ENCODE assay signal across 11 mouse cellular contexts in genomic region chr15:5239361-5239760, GRCm38 (mm10). TPM values are rescaled to one million over a fixed set of nuclear protein-coding genes. Genes with fewer than 3 reads are reported as not detected.
DNase-seq lines count a peak whose midpoint lies in the region; ATAC-seq lines count a peak whose summit lies in the region.
"Had no signal": no experiment of that assay in that cellular context is flagged by ENCODE, and none has a peak within 500 bp of the region (broad histone marks: within the 10 kb centered on the region; RNA-seq: fewer than 3 reads in every experiment).

No protein-coding gene starts in this region.

- H3K9ac ChIP-seq in intestine, embryonic 15.5 days: no peak overlapping the region
- H3K9ac ChIP-seq in neural tube, embryonic 15.5 days (replicated peaks): no peak overlapping the region

- H3K27me3 ChIP-seq in megakaryocyte, embryonic 14.5 days (replicated peaks): peaks cover 25% of the 10 kb centered on the region
- 0 out of 2 replicates have a peak, but pooled peaks cover 8% of the 10 kb centered on the region for H3K27me3 ChIP-seq in intestine, embryonic 15.5 days (replicated peaks)
- H3K27me3 ChIP-seq in neural tube, embryonic 15.5 days (replicated peaks): peaks cover 22% of the 10 kb centered on the region

- peaks cover 5% of the 10 kb centered on the region for H3K36me3 ChIP-seq in megakaryocyte, embryonic 14.5 days (replicated peaks; ENCODE audit: low read length)
- no peaks in the 10 kb centered on the region for H3K36me3 ChIP-seq in intestine, embryonic 15.5 days
- H3K36me3 ChIP-seq in neural tube, embryonic 15.5 days: no peaks in the 10 kb centered on the region

- 68% methylated on average over 4 of the region's 4 CpGs for WGBS in intestine, embryonic 15.5 days
- WGBS in neural tube, embryonic 15.5 days: 67% methylated on average over 4 of the region's 4 CpGs

- H3K27ac ChIP-seq in intestine, embryonic 15.5 days: no peak overlapping the region
- H3K27ac ChIP-seq in neural tube, embryonic 15.5 days (replicated peaks): no peak overlapping the region
- H3K27ac ChIP-seq: hindbrain, postnatal 0 days had no signal

- DNase-seq in heart, adult 11 months: peak; percentile 88
- no peak for DNase-seq in heart, adult 8-10 months (ENCODE audit: low spot score)
- no peak for DNase-seq in cerebellum, postnatal 25 days
- DNase-seq in urinary bladder, adult 2 months (ENCODE audit: low spot score): no peak
- DNase-seq: B cell, adult 2 months; cerebellum, postnatal 36 days had no signal

- peaks cover 92% of the 10 kb centered on the region for H3K4me1 ChIP-seq in megakaryocyte, embryonic 14.5 days
- H3K4me1 ChIP-seq in intestine, embryonic 15.5 days (replicated peaks): peaks cover 11% of the 10 kb centered on the region; the same call in 1 of the 2 replicates
- H3K4me1 ChIP-seq in neural tube, embryonic 15.5 days: peaks cover 41% of the 10 kb centered on the region

- no peak for ATAC-seq in megakaryocyte, adult 5-6 weeks (ENCODE audit: poor library complexity, severe bottlenecking)
- ATAC-seq in intestine, embryonic 15.5 days: no peak
- no peak for ATAC-seq in neural tube, embryonic 15.5 days (ENCODE audit: low FRiP score)
- ATAC-seq: hindbrain, postnatal 0 days had no signal

- 0 out of 2 replicates have a peak overlapping the region, but pooled peaks have one; percentile 18 for H3K4me2 ChIP-seq in intestine, embryonic 15.5 days (replicated peaks)
- peak overlapping the region; percentile 96 for H3K4me2 ChIP-seq in neural tube, embryonic 15.5 days

- peak overlapping the region; percentile 82 for H3K4me3 ChIP-seq in megakaryocyte, embryonic 14.5 days (replicated peaks)
- H3K4me3 ChIP-seq in intestine, embryonic 15.5 days (replicated peaks): no peak overlapping the region
- H3K4me3 ChIP-seq in neural tube, embryonic 15.5 days (replicated peaks): no peak overlapping the region

- H3K9me3 ChIP-seq in megakaryocyte, embryonic 14.5 days: no peaks in the 10 kb centered on the region
- no peaks in the 10 kb centered on the region for H3K9me3 ChIP-seq in intestine, embryonic 15.5 days
- no peaks in the 10 kb centered on the region for H3K9me3 ChIP-seq in neural tube, embryonic 15.5 days (replicated peaks)

RNA-seq across cellular contexts. Expression of gene Ptger4, which starts 4.6 kb away (rescaled TPM):
- total RNA-seq in heart, adult 8-10 months (2022): 1 to 10 TPM; 2.6 to 4.1 (median 3.1) TPM
- polyA plus RNA-seq in megakaryocyte, embryonic 14.5 days (2012; ENCODE audit: insufficient read depth, low replicate concordance): 1.3 TPM in 1 of 2 replicates, not detected in the other
- 30.5 and 33.2 TPM in 2 replicates for total RNA-seq in megakaryocyte, adult 5-6 weeks (2015)
- total RNA-seq in megakaryocyte, adult 5-6 weeks (2017): 20.6 and 21.2 TPM in 2 replicates
- 5.0 and 5.4 TPM in 2 replicates for polyA plus RNA-seq in intestine, embryonic 15.5 days (2015; fragmentation: Nextera tagmentation; extraction: Ambion mirVana)
- 5.7 and 6.8 TPM in 2 replicates for polyA plus RNA-seq in neural tube, embryonic 15.5 days (2015; fragmentation: Nextera tagmentation; extraction: Ambion mirVana)
- polyA plus RNA-seq in urinary bladder, adult 2 months (2012; rRNA removed): 8.0 and 9.6 TPM in 2 replicates

RNA-seq across cellular contexts. Expression of gene Ttc33, which starts 54.0 kb away (rescaled TPM):
- 10 to 100 TPM; 41.9 to 46.4 (median 43.9) TPM for total RNA-seq in heart, adult 8-10 months (2022)
- polyA plus RNA-seq in megakaryocyte, embryonic 14.5 days (2012; ENCODE audit: insufficient read depth, low replicate concordance): 18.4 TPM in 1 of 2 replicates, not detected in the other
- 21.6 and 23.1 TPM in 2 replicates for total RNA-seq in megakaryocyte, adult 5-6 weeks (2015)
- total RNA-seq in megakaryocyte, adult 5-6 weeks (2017): 34.1 and 38.5 TPM in 2 replicates
- 32.9 and 38.2 TPM in 2 replicates for polyA plus RNA-seq in intestine, embryonic 15.5 days (2015; fragmentation: Nextera tagmentation; extraction: Ambion mirVana)
- polyA plus RNA-seq in neural tube, embryonic 15.5 days (2015; fragmentation: Nextera tagmentation; extraction: Ambion mirVana): 53.0 and 54.0 TPM in 2 replicates
- 31.0 and 38.4 TPM in 2 replicates for polyA plus RNA-seq in urinary bladder, adult 2 months (2012; rRNA removed)
